23 mouse cellular contexts compared by ENCODE assay signal in genomic region chr15:103041613-103042012, GRCm38 (mm10). TPM values are rescaled to one million over a fixed set of nuclear protein-coding genes. Genes with fewer than 3 reads are reported as not detected.
DNase-seq lines count a peak whose midpoint lies in the region; ATAC-seq and TF ChIP-seq lines count a peak whose summit lies in the region.
"Had no signal": no experiment of that assay in that cellular context is flagged by ENCODE, and none has a peak within 500 bp of the region (broad histone marks: within the 10 kb centered on the region; RNA-seq: fewer than 3 reads in every experiment).

No protein-coding gene starts in this region.

- TF ChIP-seq CTCF in hindbrain, postnatal 0 days (IDR thresholded peaks at IDR 0.05; ENCODE audit: low read depth) = no peak
- no peak for TF ChIP-seq CTCF in embryonic fibroblast, embryonic 13.5 days (IDR thresholded peaks at IDR 0.05; ENCODE audit: borderline replicate concordance, insufficient read depth, low read length)

- H3K27ac ChIP-seq in hindbrain, embryonic 11.5 days (ENCODE audit: low read depth, low read length) = peak overlapping the region; percentile 70; the same call in 1 of the 2 replicates
- no peak overlapping the region for H3K27ac ChIP-seq in hindbrain, postnatal 0 days
- H3K27ac ChIP-seq in embryonic fibroblast, embryonic 13.5 days (ENCODE audit: insufficient read depth, low read length) = peak overlapping the region; percentile 63
- H3K27ac ChIP-seq in neural tube, embryonic 14.5 days (ENCODE audit: low read depth, low read length) = peak overlapping the region; percentile 69; the same call in 1 of the 2 replicates
- H3K27ac ChIP-seq: embryonic facial prominence, embryonic 15.5 days; forebrain, embryonic 13.5 days; heart, embryonic 13.5 days had no signal

- H3K4me3 ChIP-seq in hindbrain, embryonic 11.5 days (ENCODE audit: low read depth, low read length) = peak overlapping the region; percentile 51
- H3K4me3 ChIP-seq in hindbrain, postnatal 0 days (ENCODE audit: low read length) = no peak overlapping the region
- H3K4me3 ChIP-seq in embryonic fibroblast, embryonic 13.5 days (ENCODE audit: insufficient read depth, low read length) = no peak overlapping the region
- H3K4me3 ChIP-seq in neural tube, embryonic 14.5 days (ENCODE audit: low read depth, low read length) = no peak overlapping the region
- H3K4me3 ChIP-seq: embryonic facial prominence, embryonic 15.5 days; forebrain, embryonic 13.5 days; heart, embryonic 13.5 days had no signal

- intact Hi-C loops in heart, postnatal 14 days (cut with DNase I) = no loop called here
- intact Hi-C loops in heart, postnatal 25 days (cut with DNase I) = no loop called here

- no peaks in the 10 kb centered on the region for H3K4me1 ChIP-seq in hindbrain, embryonic 11.5 days (replicated peaks; ENCODE audit: control insufficient read depth, insufficient read depth, low read length)
- H3K4me1 ChIP-seq in hindbrain, postnatal 0 days (ENCODE audit: insufficient read depth, low read length) = no peaks in the 10 kb centered on the region
- H3K4me1 ChIP-seq in embryonic fibroblast, embryonic 13.5 days (ENCODE audit: control insufficient read depth, insufficient read depth, low read length) = peaks cover 2% of the 10 kb centered on the region; the same call in 1 of the 2 replicates
- peaks cover 33% of the 10 kb centered on the region for H3K4me1 ChIP-seq in neural tube, embryonic 14.5 days (ENCODE audit: control insufficient read depth, insufficient read depth, low read length)
- H3K4me1 ChIP-seq: forebrain, embryonic 13.5 days; heart, embryonic 13.5 days had no signal

- no peaks in the 10 kb centered on the region for H3K9me3 ChIP-seq in hindbrain, embryonic 11.5 days (ENCODE audit: control insufficient read depth, low read length)
- no peaks in the 10 kb centered on the region for H3K9me3 ChIP-seq in hindbrain, postnatal 0 days (ENCODE audit: low read length)
- H3K9me3 ChIP-seq in neural tube, embryonic 14.5 days (ENCODE audit: control insufficient read depth, low read length) = no peaks in the 10 kb centered on the region
- H3K9me3 ChIP-seq: embryonic facial prominence, embryonic 15.5 days; forebrain, embryonic 13.5 days; G1E; heart, embryonic 13.5 days had no signal

- H3K4me2 ChIP-seq in hindbrain, embryonic 11.5 days (replicated peaks; ENCODE audit: low read depth, low read length) = peak overlapping the region; percentile 49
- no peak overlapping the region for H3K4me2 ChIP-seq in hindbrain, postnatal 0 days (ENCODE audit: low read depth, low read length)
- 0 out of 2 replicates have a peak overlapping the region, but pooled peaks have one; percentile 39 for H3K4me2 ChIP-seq in neural tube, embryonic 14.5 days (ENCODE audit: low read depth, low read length)
- H3K4me2 ChIP-seq: embryonic facial prominence, embryonic 15.5 days; forebrain, embryonic 13.5 days; heart, embryonic 13.5 days had no signal

- DNase-seq in hindbrain, embryonic 11.5 days (ENCODE audit: low spot score) = no peak
- DNase-seq in hindbrain, postnatal 0 days (ENCODE audit: low spot score) = no peak
- DNase-seq in ES-CJ7 (ENCODE audit: low read depth, low spot score) = peak; percentile 72
- no peak for DNase-seq in heart, postnatal 14 days
- no peak for DNase-seq in heart, postnatal 25 days (ENCODE audit: low spot score)
- no peak for DNase-seq in adrenal gland, postnatal 10 days
- DNase-seq: adrenal gland, postnatal 36 days; cerebellum, postnatal 14 days; layer of hippocampus, adult 9-11 months; lung, embryonic 14.5 days; right cerebral cortex, adult 18-20 months; thymus, adult 18-20 months had no signal

- peaks cover 76% of the 10 kb centered on the region for H3K27me3 ChIP-seq in hindbrain, embryonic 11.5 days (ENCODE audit: control insufficient read depth, insufficient read depth, low read length)
- peaks cover 86% of the 10 kb centered on the region for H3K27me3 ChIP-seq in hindbrain, postnatal 0 days (ENCODE audit: insufficient read depth, low read length)
- H3K27me3 ChIP-seq in neural tube, embryonic 14.5 days (ENCODE audit: control insufficient read depth, insufficient read depth, low read length) = no peaks in the 10 kb centered on the region

- peak overlapping the region; percentile 72 for H3K9ac ChIP-seq in hindbrain, embryonic 11.5 days (ENCODE audit: low read depth, low read length)
- H3K9ac ChIP-seq in hindbrain, postnatal 0 days (replicated peaks; ENCODE audit: low read length) = no peak overlapping the region
- peak overlapping the region; percentile 47; the same call in 1 of the 2 replicates for H3K9ac ChIP-seq in neural tube, embryonic 14.5 days (replicated peaks; ENCODE audit: low read depth, low read length)
- H3K9ac ChIP-seq: embryonic facial prominence, embryonic 15.5 days; forebrain, embryonic 13.5 days; heart, embryonic 13.5 days; lung, embryonic 14.5 days had no signal

- H3K36me3 ChIP-seq in hindbrain, embryonic 11.5 days (ENCODE audit: control insufficient read depth, insufficient read depth, low read length) = no peaks in the 10 kb centered on the region
- no peaks in the 10 kb centered on the region for H3K36me3 ChIP-seq in hindbrain, postnatal 0 days (ENCODE audit: insufficient read depth, low read length)
- H3K36me3 ChIP-seq in neural tube, embryonic 14.5 days (ENCODE audit: control insufficient read depth, insufficient read depth, low read length) = no peaks in the 10 kb centered on the region
- H3K36me3 ChIP-seq: embryonic facial prominence, embryonic 15.5 days; heart, embryonic 13.5 days had no signal

- WGBS in hindbrain, embryonic 11.5 days = 19% methylated on average over 5 of the region's 5 CpGs
- WGBS in hindbrain, postnatal 0 days = 13% methylated on average over 5 of the region's 5 CpGs
- 20% methylated on average over 5 of the region's 5 CpGs for WGBS in neural tube, embryonic 14.5 days

- TF ChIP-seq POLR2A in embryonic fibroblast, embryonic 13.5 days (IDR thresholded peaks at IDR 0.05; ENCODE audit: low read depth, low read length) = no peak

- no peak for ATAC-seq in hindbrain, embryonic 11.5 days (ENCODE audit: low FRiP score)
- ATAC-seq in hindbrain, postnatal 0 days = no peak
- ATAC-seq in neural tube, embryonic 14.5 days (ENCODE audit: low read depth) = no peak
- ATAC-seq: forebrain, embryonic 13.5 days; midbrain, embryonic 16.5 days had no signal

RNA-seq across cellular contexts. Expression of gene Hoxc4, which starts 22.9 kb away (rescaled TPM):
- 37.3 and 37.8 TPM in 2 replicates for polyA plus RNA-seq in hindbrain, embryonic 11.5 days (2014; fragmentation: Nextera tagmentation; extraction: Ambion mirVana)
- total RNA-seq in hindbrain, postnatal 0 days (2014; rRNA removed) = 12.5 and 13.1 TPM in 2 replicates
- 33.0 and 35.4 TPM in 2 replicates for polyA plus RNA-seq in hindbrain, postnatal 0 days (2015; fragmentation: Nextera tagmentation; extraction: Ambion mirVana)
- 12.5 and 12.6 TPM in 2 replicates for polyA plus RNA-seq in embryonic fibroblast, embryonic 13.5 days (2011; ENCODE audit: insufficient read length, low read depth, missing spikeins)
- polyA plus RNA-seq in neural tube, embryonic 14.5 days (2014; fragmentation: Nextera tagmentation; extraction: Ambion mirVana) = 19.0 and 24.0 TPM in 2 replicates
- total RNA-seq in heart, postnatal 14 days (2021) = under 1 TPM in 1 of 2 experiments, not detected in 1; 0.31 TPM
- total RNA-seq in heart, postnatal 25 days (2021) = not detected
- 1 to 10 TPM; 6.1 to 9.2 TPM for total RNA-seq in adrenal gland, postnatal 10 days (2021)
- total RNA-seq: granulocyte monocyte progenitor cell, adult 5-6 weeks; left cerebral cortex, postnatal 14 days; liver, adult 2 months; neutrophil, adult 5-6 weeks had no signal
- polyA plus RNA-seq: forebrain, embryonic 13.5 days; liver, adult 2 months; midbrain, embryonic 16.5 days had no signal

RNA-seq across cellular contexts. Expression of gene Hoxc6, which starts 43.6 kb away (rescaled TPM):
- 0.45 and 5.4 TPM in 2 replicates for polyA plus RNA-seq in hindbrain, embryonic 11.5 days (2014; fragmentation: Nextera tagmentation; extraction: Ambion mirVana)
- total RNA-seq in hindbrain, postnatal 0 days (2014; rRNA removed) = 0.43 and 1.4 TPM in 2 replicates
- polyA plus RNA-seq in hindbrain, postnatal 0 days (2015; fragmentation: Nextera tagmentation; extraction: Ambion mirVana) = 0.59 and 1.2 TPM in 2 replicates
- 42.6 and 61.8 TPM in 2 replicates for polyA plus RNA-seq in embryonic fibroblast, embryonic 13.5 days (2011; ENCODE audit: insufficient read length, low read depth, missing spikeins)
- polyA plus RNA-seq in neural tube, embryonic 14.5 days (2014; fragmentation: Nextera tagmentation; extraction: Ambion mirVana) = 23.0 and 38.7 TPM in 2 replicates
- total RNA-seq in heart, postnatal 14 days (2021) = not detected
- not detected for total RNA-seq in heart, postnatal 25 days (2021)
- 10 to 100 TPM; 25.1 to 35.7 TPM for total RNA-seq in adrenal gland, postnatal 10 days (2021)
- total RNA-seq: granulocyte monocyte progenitor cell, adult 5-6 weeks; left cerebral cortex, postnatal 14 days; liver, adult 2 months; neutrophil, adult 5-6 weeks had no signal
- polyA plus RNA-seq: forebrain, embryonic 13.5 days; liver, adult 2 months; lung, embryonic 14.5 days; midbrain, embryonic 16.5 days had no signal

RNA-seq across cellular contexts. Expression of gene Hoxc8, which starts 51.2 kb away (rescaled TPM):
- polyA plus RNA-seq in hindbrain, embryonic 11.5 days (2014; fragmentation: Nextera tagmentation; extraction: Ambion mirVana) = not detected in 2 replicates
- 0.26 TPM in 1 of 2 replicates, not detected in the other for total RNA-seq in hindbrain, postnatal 0 days (2014; rRNA removed)
- not detected in 2 replicates for polyA plus RNA-seq in hindbrain, postnatal 0 days (2015; fragmentation: Nextera tagmentation; extraction: Ambion mirVana)
- polyA plus RNA-seq in embryonic fibroblast, embryonic 13.5 days (2011; ENCODE audit: insufficient read length, low read depth, missing spikeins) = 28.5 and 45.5 TPM in 2 replicates
- polyA plus RNA-seq in neural tube, embryonic 14.5 days (2014; fragmentation: Nextera tagmentation; extraction: Ambion mirVana) = 50.1 and 136 TPM in 2 replicates
- not detected for total RNA-seq in heart, postnatal 14 days (2021)
- total RNA-seq in heart, postnatal 25 days (2021) = not detected
- 10 to 100 TPM; 17.0 to 21.0 TPM for total RNA-seq in adrenal gland, postnatal 10 days (2021)
- total RNA-seq: granulocyte monocyte progenitor cell, adult 5-6 weeks; left cerebral cortex, postnatal 14 days; liver, adult 2 months; neutrophil, adult 5-6 weeks had no signal
- polyA plus RNA-seq: embryonic facial prominence, embryonic 15.5 days; forebrain, embryonic 13.5 days; heart, embryonic 13.5 days; liver, adult 2 months; lung, embryonic 14.5 days; midbrain, embryonic 16.5 days had no signal

Comparison
In these comparisons a context has a peak if more than half of its experiments do, and no peak if none do; other contexts are left out.
1. RNA of gene Hoxc4, which starts 22.9 kb away (total RNA-seq): 12.5 to 13.1 TPM in hindbrain, postnatal 0 days and 6.1 to 9.2 TPM in adrenal gland, postnatal 10 days; 0.31 TPM in heart, postnatal 14 days and not detected in heart, postnatal 25 days; every median in the first group is over 4 times any median in the second.
2. RNA of gene Hoxc6, which starts 43.6 kb away (total RNA-seq): 25.1 to 35.7 TPM in adrenal gland, postnatal 10 days; 0.43 to 1.4 TPM in hindbrain, postnatal 0 days, not detected in heart, postnatal 14 days and not detected in heart, postnatal 25 days; every median in the first group is over 10 times any median in the second.
3. RNA of gene Hoxc8, which starts 51.2 kb away (total RNA-seq): 17.0 to 21.0 TPM in adrenal gland, postnatal 10 days; 0.26 TPM in hindbrain, postnatal 0 days, not detected in heart, postnatal 14 days and not detected in heart, postnatal 25 days; every median in the first group is over 10 times any median in the second.